Mouse (Mus musculus) stomach, postnatal 0 days (tissue): ENCODE results near the gene Stt3b.

Experiments used
- CTCF ChIP-seq: IDR thresholded peaks from 2 replicates; pipeline ENCODE4 v1.5.1; 2016; ENCODE audit warnings: antibody characterized with exemption, low read depth, mild to moderate bottlenecking, moderate library complexity
- EP300 ChIP-seq: optimal IDR thresholded peaks from 2 replicates; pipeline ENCODE3; 2016; ENCODE audit warnings: antibody characterized with exemption

DNA sequence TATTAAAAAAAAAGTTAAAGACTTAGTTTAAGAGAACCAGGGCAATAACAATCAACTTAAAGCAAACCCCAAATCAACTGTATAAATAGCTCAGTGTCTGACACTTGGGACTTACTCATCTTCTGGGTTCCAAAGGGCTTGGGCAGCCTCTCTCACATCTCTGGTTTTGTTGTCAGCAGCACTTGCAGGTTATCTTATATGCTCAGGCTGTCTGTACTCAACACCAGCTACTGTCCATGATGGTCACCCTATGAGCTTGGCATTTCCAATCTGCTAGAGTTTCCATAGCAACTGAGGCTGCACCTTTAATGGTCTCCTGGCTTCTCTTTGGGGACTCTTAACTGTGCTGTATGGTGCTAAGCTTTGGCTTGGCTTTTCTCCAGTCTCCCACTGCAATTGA lies 72.3 kb downstream of the Stt3b start:
- TF ChIP-seq CTCF = no peak
- no peak for TF ChIP-seq EP300
